Mouse (Mus musculus): Measurements from ENCODE around the gene Abhd10.

Abhd10 gene

DNA sequence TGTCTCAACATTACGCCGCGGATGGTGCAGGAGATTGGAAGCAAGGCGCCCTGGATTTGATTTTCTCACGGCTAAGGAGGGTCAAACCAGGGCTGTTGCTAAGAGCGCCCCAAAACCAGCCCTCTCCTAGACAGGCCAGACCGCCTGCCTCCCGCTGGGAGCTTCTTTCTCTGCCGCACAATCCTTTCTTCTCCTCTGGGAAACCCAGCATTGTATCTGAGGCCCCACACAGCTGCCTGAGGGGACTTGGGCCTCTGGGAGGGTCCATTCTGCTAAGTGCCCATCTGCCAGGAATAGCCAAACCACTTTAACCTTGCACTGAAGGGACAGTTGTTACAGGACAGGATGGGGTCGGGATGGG, 18.0 kb downstream of the Abhd10 start:
- peak; percentile 49 for DNase-seq (ENCODE audit: low read depth, low spot score)

DNA sequence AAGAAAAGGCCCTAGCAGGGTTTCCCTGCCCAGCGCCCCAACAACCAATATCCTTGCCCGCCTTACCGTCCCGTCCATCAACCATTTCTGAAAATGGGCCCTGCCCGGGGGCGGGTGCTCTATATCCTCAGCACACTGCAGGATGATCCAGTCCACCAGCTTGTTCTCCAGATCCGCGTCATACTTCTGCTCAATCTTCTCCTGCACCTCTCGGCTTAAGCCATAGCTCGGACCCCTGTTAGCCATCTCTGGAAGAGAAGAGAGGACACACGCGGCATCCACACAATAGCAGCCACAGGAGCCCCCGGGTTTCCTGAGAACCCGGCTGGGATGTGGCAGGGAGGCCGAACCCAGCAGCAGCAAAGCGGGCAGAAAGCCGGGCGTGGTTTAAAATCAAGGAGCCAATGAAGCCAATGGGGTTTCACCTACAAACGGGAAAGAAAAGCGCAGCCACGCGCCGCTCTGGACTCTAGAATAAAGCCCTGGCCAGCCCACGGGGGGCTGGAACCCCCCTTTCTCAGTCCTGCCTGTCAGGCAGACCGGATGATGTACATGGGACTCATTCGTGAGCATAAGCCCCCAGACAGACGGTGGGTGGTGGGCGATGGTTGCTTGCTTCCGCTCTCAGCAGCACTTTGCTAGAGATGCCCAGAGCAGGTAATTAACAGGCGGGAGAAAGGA, 18.6 kb downstream of the Abhd10 start, which contains the start of gene Tagln3:
Gene Tagln3, minus strand, starts transcription at position 548 of the 681 bp plus-strand sequence.
- peak; percentile 54 for DNase-seq (ENCODE audit: low read depth, low spot score)

DNA sequence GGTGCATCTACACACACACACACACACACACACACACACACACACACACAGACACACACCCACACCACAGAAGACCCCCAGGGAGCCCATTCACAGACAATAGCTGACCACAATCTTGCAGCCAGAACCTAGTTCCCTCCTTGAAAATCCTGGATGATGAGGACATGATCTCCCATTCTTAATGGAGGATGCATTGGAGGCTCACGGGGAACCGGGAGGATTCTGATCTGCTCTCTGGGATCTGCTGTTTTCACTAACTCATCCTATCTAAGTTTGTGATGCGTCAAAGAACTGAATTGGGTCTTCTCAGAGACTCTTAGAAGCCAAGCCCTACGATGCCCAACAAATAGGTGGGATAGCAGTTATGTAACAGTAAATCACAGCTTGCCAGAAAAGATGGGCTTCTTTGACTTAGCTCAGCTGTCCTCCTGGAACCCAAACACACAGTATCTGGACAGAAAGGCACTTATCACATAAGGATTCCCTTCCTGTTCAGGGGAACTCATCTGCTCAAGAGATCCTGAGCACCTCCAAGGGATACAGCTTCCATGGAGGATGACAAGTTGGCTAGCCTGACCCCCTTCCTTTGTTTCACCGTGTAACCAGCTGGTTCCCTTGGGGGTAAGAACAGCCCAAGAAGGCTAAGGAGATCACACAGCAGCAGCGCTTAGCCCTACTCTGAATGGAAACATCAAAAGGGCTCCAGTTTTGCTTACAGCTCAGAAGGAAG, 19.4 kb downstream of the Abhd10 start:
- DNase-seq (ENCODE audit: low read depth, low spot score) = no peak

DNA sequence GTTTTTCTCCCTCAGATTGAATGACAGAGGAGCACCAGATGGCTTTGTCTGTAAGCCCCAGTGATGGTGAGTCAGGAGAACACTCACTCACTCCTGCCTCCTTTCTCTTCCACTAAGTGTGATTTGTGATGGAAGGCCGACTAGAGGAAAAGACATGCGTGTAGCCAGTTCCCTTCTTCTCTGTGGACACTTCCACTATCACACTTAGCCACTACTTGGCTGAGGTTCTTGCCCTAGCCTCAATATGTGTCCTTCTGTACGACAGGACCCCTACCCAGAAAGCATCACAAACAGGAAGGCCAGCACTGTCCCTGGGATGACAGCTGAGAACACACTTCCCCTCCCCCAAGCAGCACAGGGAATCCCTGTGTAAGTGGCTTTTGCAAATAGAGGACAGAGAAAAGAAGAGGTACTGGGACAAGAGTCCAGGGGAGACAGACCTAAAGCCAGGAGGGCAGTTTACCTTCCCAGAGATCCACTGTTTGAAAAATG, 20.2 kb downstream of the Abhd10 start:
- no peak for DNase-seq (ENCODE audit: low read depth, low spot score)

DNA sequence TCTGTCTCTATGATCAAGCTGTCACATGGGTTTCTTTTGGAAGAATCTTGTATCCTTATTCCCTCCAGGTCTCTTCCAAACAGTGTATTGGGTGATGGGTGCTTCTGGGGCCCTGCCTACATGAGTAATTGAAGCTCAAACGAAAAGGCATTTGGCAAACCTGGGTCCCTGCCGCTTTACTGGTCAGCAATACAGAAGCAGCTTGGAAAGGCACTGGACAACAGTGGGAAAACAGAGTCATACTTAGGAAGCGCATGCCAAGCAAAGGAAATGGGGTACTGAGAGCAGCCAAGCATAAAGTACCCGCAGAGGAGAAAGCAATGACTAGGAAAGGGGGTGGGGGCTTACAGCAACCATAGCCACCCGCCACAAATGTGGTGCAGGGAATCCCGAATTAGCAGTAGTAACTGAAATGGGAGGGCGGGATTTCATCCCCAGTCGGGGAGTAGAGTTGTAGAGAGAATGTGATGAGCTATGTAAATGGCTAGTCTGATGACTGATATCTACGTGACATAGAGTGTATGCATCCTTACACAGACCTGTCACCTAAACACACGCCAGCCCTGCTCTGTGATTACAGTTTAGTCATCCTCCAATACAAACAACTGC, 22.6 kb downstream of the Abhd10 start:
- no peak for DNase-seq (ENCODE audit: low read depth, low spot score)

DNA sequence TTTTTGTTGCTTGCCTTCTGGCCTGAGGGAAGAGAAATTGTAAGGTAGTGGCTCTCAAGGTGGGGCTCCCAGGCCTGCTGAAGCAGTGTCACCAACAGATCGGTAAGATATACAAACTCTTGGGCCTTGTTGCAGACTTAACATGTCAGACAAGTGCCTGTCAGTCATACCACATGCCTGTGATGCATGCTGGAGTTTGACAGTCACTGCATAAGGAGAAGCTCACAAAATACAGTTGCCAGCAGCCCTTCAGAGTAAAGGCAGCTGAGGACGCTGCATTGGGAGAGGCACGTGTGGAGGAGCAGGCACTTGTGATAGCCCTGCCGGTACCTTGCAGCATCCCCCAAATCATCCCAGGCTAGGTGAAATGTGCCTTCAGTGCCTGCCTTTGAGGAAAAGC, 24.5 kb downstream of the Abhd10 start:
- DNase-seq (ENCODE audit: low read depth, low spot score) = no peak

DNA sequence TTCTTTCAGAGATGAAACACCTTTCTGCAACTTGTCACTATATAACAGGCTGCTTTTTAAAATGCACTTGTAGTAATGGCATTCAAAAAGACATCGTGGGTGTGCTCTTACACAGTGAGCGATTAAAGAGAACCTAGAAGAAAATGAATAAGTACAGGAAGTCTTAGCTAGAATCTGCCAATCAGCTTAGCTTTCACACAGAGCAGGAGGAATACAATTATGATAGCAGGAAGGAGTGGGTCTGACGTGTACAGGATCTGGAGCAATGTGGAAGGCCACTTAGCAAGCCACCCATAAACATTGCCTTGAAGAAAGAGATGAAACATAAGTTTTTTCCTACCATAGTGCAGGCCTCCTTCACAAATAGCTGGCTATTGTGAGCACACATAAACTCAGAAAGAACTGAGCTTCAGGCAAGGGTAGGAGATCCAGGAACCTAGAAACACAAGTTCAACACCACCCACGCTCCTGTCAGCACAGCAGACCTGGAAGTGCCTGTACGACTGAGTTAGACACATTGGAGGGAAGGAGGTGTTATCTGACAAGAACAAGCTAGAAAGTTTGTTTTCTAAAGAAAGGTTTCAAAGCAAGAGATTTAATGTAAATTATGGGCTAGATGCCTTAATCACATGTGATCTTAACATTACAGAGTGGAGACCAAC, 28.1 kb downstream of the Abhd10 start:
- DNase-seq (ENCODE audit: low read depth, low spot score) = no peak

DNA sequence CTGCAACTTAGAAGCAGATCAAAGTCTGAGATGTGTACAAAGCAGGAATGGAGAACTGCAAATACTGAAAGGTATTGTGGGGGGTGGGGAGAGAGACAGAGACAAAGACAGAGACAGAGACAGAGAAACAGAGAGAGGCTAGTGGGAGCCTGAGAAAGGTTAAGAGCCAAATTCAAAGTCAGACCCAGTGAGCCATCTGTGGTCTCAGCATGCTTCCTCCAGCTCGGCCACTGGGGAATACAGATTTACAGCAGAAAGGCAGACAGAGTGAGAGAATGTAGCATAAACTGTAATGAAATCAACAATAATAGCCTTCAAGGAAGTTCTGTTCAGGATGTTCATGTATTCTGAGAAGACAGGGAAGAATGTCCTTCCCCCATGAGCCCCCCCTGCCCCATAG, 28.9 kb downstream of the Abhd10 start:
- no peak for DNase-seq (ENCODE audit: low read depth, low spot score)

DNA sequence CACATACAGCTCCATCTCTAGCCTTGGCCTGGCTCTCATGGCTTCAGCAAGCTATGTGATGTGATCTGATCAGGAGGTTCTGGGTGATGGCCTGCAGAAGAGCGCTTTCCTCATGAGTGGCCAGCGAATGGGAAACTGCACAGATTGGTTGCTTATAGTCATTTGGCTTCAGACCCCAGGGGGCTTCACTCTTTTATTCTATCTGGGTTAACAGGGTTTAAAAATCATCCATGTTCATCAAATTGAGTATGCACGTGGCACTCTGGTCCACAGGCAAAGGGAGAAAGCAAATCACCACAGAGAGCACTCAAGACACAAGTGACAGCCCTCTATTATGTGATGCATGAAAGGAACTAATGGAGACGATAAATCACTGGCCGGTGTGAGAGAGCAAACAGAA, 29.5 kb downstream of the Abhd10 start:
- no peak for DNase-seq (ENCODE audit: low read depth, low spot score)

DNA sequence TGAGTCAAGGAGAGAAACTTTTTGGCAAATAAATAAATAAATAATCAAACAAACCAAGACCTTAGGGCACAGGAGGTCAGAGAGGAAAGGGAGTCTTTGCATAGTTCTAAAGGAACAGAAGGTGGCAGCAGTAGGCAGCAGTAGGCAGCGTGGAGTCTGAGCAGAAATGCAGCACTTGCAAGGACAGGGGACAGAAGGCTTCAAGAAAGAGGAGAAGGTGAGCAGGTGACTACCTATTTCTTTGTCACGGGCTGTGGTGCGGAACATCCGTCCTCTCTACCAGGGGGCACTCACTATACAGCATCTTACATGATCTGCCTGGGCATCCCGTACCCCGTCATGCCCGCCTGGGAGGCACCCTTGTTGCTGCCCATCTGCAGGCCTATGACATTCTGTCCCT, 31.5 kb downstream of the Abhd10 start:
- DNase-seq (ENCODE audit: low read depth, low spot score) = no peak

DNA sequence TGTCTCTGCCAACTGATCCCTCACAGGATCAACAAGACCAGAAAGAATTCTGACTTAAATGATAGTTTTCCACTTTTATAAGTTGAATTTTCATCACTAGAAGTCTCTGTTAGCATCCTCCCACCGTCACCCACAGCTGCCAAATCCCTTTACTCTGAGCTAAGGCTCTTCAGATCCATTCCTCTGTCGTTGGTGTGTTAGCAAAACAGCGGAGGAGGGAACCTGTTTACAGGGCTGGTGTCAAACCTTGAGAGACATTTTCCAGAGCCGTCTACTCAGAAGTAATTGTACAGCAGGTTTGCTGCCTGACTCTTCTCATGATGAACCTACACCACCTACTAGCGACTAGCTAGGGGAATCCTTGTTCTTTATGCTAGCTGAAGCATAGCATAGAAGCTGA, 43.5 kb downstream of the Abhd10 start:
- DNase-seq (ENCODE audit: low read depth, low spot score) = no peak

DNA sequence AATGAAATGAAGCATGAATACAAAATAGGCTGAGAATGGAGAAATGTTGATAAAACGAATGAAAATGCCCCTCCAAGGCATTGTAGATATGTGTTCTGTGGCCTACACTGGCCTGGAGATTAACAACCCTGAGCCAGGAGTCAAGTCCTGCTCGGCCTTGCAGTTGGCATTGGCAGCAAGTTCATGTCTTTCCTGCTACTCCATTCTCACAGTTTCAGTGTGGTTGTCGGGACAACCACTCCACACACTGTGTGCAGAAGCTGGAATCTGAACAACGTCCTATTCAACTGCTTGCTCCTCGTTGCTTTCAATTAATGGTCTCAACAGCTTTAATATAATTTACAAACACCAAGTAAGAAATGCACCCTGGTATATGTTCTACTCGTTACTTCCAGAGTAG, 44.8 kb downstream of the Abhd10 start:
- DNase-seq (ENCODE audit: low read depth, low spot score) = no peak

DNA sequence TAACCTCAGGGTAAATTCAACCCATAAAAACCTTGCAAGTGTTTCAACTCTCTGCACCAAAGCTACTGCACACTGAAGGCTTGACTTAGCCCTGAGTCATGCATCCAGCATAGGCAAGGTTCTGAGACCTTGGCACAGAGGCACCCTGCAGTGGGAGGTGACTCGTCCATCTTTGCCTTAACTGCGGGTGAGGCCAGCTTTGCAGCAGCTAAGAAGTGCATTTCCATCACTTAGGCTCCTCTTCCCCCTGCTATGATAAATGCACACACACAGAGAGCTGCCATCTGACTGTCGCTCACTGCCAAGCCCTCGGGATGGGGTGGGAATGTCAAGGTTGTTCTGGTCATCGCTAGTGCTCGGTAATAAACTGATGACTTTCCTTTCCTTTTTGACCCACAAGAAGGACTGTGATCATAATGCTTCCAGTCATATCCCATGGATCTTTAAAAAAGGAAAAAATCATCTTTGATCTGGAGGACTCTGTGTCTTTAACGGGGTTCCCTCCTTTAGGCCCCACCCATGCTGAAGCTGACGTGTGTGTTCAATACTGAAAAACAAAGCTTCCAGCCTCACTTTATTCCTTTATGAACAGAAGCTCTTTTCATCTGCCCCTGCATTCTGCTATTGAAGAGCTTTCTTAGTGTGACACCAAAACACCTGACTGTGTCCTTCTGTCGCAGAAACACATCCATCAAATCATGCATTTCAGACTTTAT, 47.2 kb downstream of the Abhd10 start:
- DNase-seq (ENCODE audit: low read depth, low spot score) = no peak

DNA sequence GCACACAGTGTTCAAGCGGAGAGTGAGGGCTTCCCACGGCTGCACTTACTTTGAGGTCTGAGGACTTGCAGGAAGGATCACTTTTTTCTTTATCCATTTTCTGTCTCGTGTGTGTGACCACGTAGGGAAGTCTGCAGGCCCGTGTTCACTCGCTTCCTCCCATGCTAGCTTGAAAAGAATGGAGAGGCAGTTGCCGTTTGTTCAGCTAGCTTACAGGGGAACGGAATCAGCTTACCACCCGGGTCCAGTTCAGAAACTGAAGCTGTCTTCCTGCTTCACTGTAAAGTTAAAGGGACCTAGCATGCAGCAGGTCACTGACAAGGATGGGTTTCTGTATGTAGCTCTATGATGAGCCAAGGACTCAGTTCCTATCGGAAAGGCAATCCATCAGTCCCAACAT, 49.2 kb downstream of the Abhd10 start, which contains the start of gene Tmprss7:
Gene Tmprss7, minus strand, starts transcription at position 101 of the 400 bp plus-strand sequence.
- no peak for DNase-seq (ENCODE audit: low read depth, low spot score)

DNA sequence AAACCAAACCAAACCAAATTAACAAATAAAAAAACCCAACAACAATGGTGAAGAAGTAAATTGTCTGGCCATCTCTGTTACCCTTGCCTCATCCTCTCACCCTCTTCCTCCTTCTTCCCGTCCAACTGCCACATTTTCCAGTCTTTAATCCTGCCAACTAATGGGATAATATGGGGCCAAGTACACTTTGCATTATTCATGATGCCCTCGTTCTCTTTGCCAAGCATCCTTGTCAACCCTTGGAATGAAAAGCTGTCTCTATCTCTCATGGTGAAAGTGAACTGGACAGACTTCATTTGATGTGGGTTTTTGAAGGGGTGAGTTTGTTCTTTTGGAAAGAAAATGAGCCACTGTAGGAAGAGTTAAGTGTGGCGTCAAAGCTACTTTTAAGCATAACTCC, 49.9 kb downstream of the Abhd10 start:
- no peak for DNase-seq (ENCODE audit: low read depth, low spot score)

DNA sequence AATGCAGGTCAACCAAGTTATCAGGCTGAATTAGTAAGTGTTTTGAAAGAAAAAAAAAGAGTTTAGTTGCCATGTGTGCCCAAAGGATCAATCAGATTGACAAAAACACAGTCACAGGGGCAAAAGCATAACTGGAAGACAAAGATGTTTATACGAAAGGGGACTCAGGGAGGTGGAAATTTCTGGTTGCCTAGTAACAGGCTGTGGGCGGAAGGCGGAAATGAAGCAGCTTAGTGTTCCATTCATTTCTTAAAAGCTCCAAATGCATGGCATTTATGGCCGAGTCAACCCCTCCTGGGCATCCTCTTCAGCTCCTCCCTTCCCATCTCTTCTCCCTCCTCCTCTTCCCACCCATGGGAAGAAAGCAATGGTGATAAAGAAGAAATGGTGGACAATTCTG, 52.6 kb downstream of the Abhd10 start:
- no peak for DNase-seq (ENCODE audit: low read depth, low spot score)

DNA sequence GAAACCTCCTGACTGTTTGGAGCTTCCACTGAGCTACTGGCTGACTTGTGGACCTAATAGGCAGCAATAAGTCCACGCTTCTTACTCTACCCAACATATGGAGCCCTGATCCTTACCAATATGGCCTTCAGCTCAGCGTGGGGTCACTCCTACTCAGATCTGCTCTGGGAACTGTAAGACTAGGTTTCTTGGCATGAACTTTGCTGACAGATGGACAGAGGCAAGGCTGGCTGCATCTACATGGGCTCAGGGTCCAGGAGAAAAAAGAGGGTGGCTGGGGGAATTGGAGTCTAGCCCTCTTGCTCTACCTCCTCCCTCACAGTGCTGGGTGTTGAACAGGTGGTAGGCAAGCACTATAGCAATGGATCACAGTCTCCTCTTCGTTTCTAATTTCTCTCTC, 55.9 kb downstream of the Abhd10 start:
- DNase-seq (ENCODE audit: low read depth, low spot score) = no peak

DNA sequence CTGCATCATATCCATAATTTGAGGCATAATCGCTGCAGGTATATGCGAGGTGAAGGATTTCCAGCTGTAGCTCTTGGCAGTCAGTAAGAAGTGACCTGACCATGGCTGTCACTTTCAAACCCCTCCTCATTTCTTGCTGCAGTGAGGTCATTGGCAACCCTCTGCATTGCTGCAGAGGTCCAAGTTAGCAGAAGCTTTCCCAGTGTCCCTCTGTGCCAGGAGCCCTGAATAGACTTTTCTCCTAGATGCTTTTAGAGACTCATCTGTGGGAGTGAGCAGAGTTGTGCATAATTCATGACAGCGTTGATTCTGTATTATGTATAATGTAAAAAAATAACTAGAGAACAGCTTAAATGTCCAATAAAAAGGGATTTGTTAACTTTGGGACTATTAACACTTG, 57.5 kb downstream of the Abhd10 start:
- DNase-seq (ENCODE audit: low read depth, low spot score) = no peak

DNA sequence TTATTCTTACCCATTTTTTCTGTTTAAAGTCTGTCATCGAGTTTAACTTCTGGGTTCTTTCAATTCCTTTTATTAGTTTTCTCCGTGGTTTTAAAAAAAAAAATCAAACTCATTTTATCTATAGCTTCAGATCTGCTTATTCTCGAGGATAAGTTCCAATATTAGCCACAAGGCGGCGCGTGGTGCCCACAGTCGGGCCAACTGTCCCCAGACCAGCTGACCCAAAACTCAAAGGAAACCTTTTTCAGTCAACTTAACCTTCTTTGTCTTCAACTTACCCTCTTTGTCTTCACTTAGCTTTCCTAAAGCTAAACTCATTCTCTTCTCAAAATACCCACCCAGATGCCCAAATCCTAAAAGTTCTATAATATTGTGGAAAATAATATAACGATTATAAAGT, 57.9 kb downstream of the Abhd10 start:
- peak; percentile 56 for DNase-seq (ENCODE audit: low read depth, low spot score)
